Mouse (Mus musculus): Measurements from ENCODE around the gene Npc1l1.
"Not testable (repeated sequence)": the region's sequence is repeated elsewhere in the genome, so short reads cannot be mapped to it uniquely, and the experiment has no call there.

The Npc1l1 gene

DNA sequence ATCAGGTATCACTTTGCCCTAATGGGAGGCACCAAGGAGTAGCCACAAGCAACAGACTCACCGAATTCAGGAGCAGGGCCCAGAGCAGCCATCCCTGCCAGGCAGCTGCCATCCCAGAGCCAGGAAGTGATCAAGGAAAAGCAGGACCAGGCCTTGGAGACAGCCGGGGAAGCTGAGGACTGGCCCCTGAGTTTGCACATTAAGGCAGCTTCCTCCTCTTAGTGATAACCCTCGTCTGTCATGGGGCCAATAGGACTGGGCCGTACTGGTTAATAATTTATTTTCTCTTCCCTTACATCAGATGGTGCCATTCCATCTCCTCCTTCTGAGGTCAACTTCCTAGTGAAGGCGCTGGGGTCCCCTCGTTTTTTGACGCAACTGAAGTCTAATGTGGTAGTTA, at the start of gene Npc1l1:
TSS of gene Npc1l1 (minus strand) at position 132 of the 400 bp plus-strand sequence.
- DNase-seq (ENCODE audit: low spot score) = no peak

DNA sequence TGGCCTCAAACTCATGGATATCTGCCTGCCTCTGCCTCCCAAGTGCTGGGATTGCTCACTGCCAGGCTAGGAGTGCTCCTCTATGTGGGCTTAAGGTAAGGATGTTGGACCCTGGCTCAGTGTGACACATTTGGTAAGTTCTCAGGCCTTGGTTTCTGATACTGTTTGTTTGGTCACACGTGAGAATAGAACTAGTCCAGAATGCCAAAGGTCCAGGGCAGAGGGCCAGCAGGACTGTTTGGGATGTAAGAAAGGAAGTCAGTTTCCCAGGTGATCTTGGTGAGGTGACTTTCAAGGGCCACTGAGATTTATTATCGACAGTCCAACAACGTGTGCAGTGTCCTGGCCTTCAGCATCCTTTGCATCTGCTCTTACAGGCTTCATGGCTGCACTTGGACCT, 46.5 kb upstream of the Npc1l1 start:
- DNase-seq (ENCODE audit: low spot score) = no peak

DNA sequence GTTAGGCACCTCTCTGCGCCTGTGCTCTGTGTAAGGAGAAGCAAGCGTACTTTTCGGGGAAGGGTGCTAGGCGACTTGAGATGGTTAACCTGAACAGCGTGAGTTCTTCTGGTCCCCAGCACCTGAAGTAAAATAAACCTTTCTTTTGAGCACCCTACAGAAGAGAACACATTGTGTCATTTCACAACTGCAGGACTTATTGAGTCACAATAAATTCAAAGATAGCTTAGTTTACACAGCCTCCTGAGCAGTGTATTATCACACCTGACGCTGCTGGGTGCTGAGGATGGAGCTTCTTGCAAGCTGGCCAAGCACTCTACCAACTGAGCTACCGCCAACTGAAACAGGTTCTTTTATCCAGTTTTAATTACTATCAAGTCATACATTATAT, 45.1 kb upstream of the Npc1l1 start:
- DNase-seq (ENCODE audit: low spot score) = no peak

DNA sequence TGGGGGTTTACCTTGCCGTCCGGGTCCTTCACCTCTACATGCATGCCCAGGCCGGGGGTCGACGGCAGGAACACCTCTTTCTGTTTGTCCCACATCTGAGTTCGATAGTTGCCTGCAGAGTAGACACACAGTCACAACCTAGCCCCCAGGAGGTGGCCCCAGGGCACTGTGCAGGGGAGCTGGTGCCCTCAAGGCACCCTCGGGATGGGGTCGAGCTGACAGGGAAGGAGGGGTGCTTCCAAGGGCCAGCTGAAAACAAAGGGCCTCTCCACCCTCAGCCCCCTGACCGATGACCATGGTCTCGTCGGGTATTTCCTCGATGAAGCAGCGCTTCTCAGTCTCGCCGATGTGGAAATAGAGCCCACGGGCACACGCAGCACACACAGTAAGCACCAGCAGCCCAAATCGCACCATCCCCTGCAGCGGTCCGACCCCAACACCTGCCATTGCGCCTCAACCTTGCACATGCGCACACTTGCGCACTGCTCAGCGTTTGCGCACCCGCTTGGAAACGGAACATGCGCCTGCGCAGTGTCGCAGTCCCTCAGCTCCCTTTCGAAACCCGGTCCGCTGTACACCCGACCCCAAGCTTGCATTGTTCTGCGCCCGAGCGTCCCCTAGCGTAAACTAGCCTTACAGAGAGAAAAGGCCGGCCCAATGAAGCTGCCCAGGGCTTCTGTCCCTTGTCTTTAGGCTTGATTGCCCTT, 44.6 kb upstream of the Npc1l1 start, which contains the start of gene Tmed4:
TSS of gene Tmed4 (minus strand) at position 484 of the 707 bp plus-strand sequence.
- DNase-seq (ENCODE audit: low spot score) = peak; percentile 98

DNA sequence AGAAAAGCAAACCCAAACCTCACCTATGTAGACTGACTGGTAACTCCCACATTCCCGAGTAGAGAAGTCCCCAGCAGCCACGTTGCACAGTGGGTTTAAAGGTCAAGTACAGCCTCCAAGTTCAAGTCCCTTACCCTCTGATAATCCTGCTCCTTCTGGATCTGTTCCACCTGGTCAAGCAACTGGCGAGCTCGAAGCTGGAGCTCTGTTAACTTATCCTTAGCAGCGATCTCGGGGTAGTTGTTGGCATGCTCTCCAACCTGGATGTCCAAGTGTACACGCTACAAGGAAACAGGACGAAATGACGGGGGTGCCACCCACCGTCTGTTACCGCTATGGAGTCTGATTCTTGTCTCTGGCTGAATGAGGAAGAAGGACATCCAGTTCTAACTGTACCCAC, 43.7 kb upstream of the Npc1l1 start:
- no peak for DNase-seq (ENCODE audit: low spot score)

DNA sequence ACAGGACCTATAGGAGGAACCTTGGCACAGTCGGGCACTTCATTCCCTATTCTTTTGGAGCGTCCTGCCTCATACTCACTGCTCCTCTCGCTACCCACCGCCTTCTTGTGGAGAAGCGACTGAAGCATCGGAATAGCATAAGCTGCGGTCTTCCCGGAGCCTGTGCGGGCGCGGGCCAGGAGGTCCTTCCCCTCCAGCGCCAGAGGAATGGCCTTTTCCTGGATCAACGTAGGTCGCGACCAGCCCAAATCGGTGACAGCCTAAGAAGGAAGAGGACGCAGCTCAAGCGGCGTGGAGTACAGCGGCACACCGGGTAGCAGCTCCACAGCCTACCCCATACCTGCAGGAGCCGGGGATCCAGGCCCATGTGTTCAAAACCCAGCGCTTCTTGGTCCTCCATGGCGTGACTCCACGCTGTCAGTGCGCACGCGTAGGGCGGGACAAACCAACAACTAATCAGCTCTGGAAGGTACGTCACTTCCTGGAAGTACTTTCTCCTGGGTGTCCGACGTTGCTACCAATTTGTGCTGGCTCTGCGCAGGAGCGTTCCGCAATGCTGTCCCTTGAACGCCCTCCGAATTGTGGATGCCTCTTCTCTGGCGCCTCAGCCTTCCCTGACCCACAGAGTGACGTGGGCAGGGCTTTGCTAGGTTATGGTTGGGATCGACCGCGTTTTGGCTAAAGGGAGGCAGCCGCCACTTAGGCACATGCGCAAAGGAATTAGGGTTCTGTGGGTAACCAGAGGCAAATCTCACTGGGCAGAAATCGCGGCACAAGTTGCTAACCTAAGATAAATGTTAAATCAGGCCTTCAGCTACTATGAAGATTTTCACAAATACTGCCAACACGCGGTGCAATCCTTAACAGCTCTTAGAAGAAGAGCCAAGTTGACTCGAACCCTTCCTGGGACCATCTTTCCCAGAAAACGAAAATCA, 37.6 kb upstream of the Npc1l1 start, which contains the start of gene Ddx56:
TSS of gene Ddx56 (minus strand) at position 453 of the 935 bp plus-strand sequence.
- DNase-seq (ENCODE audit: low spot score) = peak; percentile 95

DNA sequence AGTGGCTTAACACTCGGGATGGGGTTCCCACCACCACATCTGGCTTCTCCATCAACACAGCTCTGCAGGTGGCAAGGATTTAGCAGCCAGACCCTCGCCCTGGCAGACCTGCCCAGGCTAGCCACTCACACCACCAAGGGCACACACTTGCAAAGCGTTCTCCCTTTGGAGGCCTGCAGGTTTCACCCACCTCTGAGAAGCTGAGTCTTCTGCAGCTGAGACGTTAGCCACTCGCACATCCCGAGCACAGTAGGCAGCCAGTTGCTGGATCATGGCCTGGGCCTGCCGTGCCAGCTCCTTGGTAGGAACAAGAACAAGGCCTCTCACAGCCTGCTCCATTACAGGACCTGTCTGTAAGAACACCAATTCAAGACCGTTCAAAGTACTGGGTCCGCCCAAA, 36.7 kb upstream of the Npc1l1 start:
- DNase-seq (ENCODE audit: low spot score) = no peak

DNA sequence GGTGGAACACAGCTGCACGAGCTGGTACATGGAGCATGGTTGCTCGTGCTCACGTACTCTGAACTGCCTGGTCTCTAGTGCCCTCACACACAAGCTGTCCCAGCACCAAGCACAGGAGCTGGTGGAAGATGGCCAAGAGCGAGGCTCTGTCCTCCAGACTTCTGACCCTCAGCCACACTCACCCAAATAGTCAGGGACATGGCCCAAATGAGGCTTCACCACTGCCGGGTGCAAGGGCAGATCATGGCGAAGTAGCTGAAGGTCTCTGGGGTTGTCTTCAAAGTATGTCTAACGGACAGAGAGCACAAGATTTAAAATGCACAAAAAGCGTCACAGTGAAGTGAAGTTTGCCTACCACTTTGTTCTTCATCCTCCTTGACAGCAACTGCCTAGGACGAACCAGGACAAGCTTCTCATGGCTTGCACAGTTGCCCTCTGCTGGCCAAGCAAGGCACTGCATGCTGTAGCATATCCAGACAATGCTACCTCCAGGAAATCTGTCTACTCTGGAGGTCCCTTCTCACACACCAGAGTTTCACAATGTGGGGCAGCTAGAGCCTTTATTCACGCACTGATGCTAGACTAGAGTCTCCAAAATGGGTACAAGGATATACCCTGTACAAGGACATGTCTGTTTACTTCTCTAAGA, 31.6 kb upstream of the Npc1l1 start:
- peak; percentile 76 for DNase-seq (ENCODE audit: low spot score)

DNA sequence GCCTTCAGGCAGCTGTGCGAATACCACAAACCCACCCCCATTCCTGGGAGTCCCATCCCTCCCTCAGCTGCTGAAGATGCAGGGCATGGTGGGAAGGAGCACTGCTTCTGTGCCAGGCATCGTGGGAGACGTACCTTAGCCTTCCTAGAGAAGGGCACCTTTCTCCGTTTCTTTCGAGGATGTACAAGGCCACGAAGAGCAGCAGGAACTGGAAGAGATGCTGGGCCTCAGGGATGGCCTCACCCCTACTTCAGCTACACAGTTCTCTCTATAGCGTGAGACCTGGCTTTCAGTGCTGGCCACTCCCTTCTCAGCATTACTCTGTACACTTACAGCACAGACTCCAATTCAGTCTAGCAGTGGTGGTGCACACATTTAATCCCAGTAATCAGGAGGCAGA, 29.5 kb upstream of the Npc1l1 start:
- DNase-seq (ENCODE audit: low spot score) = no peak

DNA sequence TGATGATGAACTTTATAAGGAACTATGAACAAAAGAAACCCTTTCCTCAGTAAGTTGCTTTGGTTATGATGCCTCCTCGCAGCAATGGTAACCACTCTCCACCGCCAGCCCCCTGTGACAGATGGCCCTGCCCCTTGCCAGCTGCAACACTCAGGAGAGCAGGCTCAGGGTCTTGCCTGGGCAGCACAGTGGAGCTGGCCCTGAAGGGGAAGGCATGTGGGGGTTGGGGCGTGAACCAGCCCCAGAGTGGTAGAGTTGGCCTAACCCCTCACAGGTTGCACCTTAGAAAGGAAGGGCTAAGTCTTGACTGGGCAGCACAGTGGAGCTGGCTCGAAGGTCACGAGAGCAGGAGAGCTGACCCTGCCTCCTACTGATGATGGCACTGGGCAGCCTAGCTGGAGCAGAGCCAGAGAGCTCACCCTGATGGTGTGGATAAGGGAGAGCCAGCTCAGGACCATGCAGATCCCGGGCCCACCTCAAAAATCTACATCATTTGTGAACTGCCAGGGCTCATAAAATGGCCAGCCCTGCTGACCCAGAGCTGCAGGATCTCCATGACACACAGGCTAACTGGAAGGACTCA, 26.6 kb upstream of the Npc1l1 start:
- no peak for DNase-seq (ENCODE audit: low spot score)

DNA sequence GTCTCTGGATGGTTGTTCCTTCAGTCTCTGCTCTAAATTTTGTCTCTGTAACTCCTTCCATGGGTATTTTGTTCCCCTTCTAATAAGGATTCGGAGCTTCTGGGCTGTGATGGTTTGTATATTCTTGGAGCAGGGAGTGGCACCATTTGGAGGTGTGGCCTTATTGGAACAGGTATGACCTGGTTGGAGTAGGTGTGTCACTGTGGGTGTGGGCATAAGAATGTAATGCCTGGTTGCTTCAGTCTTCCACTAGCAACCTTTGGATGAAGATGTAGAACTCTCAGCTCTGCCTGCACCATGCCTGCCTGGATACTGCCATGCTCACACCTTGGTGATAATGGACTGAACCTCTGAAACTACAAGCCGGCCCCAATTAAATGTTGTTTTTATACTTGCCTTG, 24.7 kb upstream of the Npc1l1 start:
- not testable (repeated sequence) for DNase-seq (ENCODE audit: low spot score)

DNA sequence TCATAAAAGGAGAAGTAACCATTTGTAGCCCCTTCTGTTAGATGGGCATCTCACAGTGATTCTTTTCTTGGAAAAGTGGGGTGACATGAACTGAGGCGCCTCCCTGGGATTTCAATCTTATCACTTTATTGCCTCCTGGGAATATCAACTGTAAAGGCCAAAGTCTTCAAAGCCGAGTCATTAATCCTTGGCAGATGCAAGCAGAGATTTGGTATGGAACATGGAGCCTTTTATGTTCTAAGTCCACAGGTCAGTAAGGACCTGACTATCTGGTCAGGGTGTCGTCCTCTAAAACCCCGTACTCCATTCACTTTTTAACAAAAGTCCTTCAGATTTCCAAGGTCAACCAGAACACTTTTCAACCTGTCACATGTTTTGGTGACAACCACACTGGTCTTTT, 22.9 kb upstream of the Npc1l1 start:
- no peak for DNase-seq (ENCODE audit: low spot score)

DNA sequence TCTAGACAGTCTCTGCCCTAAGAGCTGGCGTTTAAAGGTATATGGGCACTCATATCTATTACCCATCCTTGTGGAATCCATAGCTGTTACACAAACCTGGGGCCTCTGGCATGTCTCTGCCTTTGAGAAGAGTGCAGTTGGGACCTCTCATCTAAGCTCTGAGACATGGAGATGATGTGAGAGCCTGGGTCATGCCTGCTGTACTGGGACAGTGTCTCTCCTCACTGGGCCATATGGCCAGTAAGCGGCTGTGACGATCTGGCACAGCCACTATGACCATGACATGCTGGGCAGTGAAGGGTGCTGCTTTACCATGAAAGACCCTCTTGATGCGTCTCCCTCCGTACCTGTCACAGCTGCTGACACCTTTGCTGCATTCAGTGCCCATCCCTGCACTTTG, 22.3 kb upstream of the Npc1l1 start:
- no peak for DNase-seq (ENCODE audit: low spot score)

DNA sequence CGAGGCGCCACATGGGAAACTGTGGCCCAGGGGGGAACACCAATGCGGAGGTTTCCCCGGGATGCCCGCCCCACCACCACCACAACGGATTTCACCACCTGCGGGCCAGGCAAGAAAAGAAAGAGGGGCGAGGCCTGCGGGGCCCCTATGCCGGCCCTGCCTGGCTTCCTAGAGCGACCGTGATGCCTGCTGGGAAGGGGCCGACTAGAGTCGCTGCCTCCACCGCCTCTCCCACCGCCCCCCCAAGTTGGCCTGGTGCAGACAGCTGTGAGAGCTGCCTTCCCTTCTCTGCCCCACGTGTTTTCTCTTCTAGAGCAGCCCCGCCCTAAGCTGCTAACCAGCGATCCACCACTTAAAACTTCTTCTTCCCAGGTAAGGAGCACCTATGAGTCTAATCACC, 14.8 kb upstream of the Npc1l1 start:
- no peak for DNase-seq (ENCODE audit: low spot score)

DNA sequence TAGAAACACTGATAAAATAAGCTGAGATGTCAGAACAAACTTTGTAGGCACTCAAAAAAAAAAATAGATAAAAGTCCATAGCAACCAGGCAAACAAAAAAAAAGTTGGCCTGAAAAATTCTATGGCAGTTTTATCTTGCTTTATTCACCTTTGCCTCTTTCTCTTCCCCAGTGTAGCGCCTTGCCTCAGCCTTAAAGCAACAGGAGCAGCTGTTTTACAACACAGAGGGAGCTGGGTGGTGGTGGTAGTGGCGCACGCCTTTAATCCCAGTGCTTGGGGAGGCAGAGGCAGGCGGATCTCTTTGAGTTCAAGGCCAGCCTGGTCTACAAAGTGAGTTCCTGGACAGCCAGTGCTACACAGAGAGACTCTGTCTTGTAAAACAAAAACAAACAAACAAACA, 3.1 kb upstream of the Npc1l1 start:
- DNase-seq (ENCODE audit: low spot score) = no peak

DNA sequence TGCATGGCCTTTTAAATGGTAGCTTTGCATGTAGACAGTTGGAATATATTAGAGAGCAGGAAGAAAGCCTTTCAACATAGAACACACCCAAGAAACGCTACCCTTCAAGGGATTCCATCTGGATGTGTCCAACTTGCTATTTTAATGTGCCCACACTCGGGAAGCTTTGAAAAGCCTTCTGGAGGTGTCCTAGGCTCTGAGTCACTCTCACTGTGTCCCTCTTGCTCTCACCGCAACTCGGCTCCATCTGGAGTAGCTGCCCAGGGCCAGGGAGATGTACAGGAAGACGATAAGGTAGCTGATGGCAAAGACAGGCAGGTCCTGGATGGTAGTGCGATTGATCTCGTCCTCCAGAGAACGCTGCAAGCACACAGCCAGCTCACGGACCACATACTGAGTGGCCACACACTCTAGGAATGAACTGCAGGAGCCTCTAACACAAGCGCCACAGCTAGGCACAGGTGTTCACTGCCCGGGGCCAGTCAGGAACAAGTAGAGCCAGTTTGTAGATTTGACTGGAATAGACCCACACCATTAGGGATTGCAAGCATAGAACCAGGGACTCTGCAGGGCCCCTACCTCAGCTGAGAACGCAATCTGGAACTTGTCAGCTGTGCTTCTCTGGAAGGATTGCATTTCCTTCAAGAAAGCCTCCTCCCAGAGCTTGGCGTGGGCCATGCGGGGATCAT, 5.3 kb downstream of the Npc1l1 start:
- DNase-seq (ENCODE audit: low spot score) = peak; percentile 21

DNA sequence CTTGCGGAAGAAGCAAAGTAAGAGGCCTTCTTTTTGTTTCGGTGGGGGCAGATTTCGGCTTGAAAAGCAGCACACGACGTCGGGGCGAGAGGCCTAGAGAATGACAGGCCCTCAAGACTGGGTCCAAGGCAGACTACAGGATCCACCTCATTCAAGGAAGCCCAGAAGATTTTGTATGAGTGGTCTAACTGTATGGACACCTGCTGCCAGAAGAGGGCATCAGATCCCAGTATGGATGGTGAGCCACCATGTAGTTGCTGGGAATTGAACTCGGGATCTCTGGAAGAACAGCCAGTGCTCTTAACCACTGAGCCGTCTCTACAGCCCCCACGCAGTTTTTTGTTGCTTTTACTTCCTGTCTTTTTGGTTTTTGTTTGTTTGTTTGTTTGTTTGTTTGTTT, 7.8 kb downstream of the Npc1l1 start:
- no peak for DNase-seq (ENCODE audit: low spot score)

DNA sequence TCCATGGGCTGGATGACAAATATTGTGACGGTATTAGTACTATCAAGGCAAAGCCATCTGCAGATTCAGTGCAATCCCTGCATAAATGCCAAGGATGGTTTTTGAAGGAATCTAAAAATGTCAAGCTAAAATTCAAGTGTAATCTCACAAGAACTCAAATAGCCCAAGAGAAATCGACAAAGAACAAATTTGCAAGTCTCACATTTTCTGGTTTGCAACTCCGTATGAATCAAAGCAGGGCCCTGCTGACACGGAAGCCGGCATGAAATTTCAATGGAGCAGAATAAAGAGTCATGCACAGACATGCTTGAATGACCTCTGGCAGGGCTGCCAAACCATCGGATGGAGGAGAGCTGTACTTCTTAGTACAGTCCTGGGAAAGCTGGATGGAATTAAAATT, 10.0 kb downstream of the Npc1l1 start:
- no peak for DNase-seq (ENCODE audit: low spot score)

DNA sequence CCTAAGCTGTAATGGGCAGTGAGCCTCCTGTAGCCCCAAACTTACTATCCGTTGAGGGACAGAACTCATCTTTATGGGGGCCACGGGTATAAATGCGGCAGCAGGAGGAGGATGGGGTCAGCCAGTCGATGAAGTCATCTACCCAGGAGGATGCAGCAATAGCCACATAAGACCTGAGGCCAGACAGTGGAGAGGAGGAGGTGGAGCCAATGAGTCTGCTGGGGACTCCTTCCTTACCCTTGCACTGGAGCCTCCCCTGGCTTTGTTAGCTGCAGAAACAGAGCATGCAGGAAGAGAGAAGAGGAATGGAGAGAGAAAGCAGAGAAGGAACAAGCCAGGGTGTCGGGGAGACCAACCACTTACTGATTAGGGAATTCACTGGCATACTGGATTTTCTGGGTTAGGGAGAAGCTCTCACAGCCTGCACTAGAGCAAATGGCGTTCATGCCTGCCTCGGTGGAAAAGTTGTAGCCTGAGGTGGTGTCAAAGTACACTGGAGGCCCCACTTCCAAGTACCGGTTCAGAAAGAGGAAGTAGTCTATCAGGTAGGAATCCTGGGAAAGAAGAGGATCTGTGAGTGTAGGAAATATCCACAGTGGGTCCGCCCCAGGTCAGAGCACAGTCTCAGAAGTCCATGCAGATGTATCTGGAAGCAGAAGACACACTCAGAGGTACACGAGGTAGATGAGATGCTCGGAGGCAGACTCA, 11.6 kb downstream of the Npc1l1 start:
- no peak for DNase-seq (ENCODE audit: low spot score)

DNA sequence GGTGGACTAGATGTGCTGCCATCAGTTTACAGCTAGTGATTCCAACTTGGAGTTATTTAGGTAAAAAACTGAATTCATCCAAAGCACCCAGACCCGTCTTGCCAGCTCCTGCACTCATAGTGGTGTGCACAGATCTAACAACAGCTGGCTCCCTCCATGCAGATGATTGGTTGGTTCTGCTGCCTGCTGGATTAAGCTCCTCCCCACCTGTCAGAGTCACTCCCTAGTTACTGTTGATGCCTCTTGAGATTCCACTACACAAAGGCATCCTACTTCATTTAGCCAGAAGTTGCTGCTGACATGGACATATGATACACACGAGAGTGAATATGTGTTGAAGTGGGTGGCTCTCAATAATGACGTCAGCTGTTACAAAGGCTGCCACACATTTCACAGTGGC, 13.1 kb downstream of the Npc1l1 start:
- DNase-seq (ENCODE audit: low spot score) = no peak

DNA sequence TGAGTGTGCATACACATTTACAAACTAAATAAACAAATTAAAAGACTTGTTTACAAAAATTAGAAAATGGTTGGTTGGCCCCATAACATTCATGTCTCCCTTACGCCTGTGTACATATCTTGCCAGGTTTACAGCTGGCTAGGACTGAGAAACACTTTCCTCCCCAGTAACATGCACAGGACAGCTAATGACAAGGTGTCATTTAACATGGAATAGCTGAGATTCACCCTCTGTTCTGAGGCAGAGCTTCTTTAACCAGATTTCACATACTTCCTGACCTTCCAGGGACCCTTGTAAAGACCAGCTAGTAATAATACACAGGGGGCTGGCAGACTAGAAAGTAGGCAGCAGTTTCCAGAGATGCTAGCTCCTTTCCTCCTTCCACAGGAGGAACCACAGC, 21.8 kb downstream of the Npc1l1 start:
- no peak for DNase-seq (ENCODE audit: low spot score)

Measured in layer of hippocampus, adult 11-12 months (tissue).